Mouse (Mus musculus) hindbrain, embryonic 11.5 days (tissue): Measurements from ENCODE around the gene Thrap3. TPM values are rescaled to one million over a fixed set of nuclear protein-coding genes. Genes with fewer than 3 reads are reported as not detected.

Source experiments
- ATAC-seq: fragments of 200-750 bp; cut with Nextera tagmentation; 2 replicates; pipeline ENCODE4 v1.8.0; 2017; ENCODE audit warnings: mild to moderate bottlenecking, moderate TSS enrichment, moderate library complexity; ENCODE audit not compliant: low FRiP score
- DNase-seq: peaks from one replicate; pipeline ENCODE4 v3.0.0-alpha.2; 2015; ENCODE audit warnings: low spot score
- H3K27ac ChIP-seq: fragments of 300-500 bp; sonication (generic); 2 replicates; pipeline ENCODE4 v1.5.1; 2014; ENCODE audit warnings: mild to moderate bottlenecking, low read depth, low read length
- H3K27me3 ChIP-seq: fragments of 300-500 bp; sonication (generic); 2 replicates; pipeline ENCODE4 v1.6.1; 2014; ENCODE audit warnings: mild to moderate bottlenecking, low read length, moderate library complexity, mixed read lengths; ENCODE audit not compliant: control insufficient read depth, insufficient read depth
- H3K36me3 ChIP-seq: fragments of 300-500 bp; sonication (generic); 2 replicates; pipeline ENCODE4 v1.6.1; 2014; ENCODE audit warnings: mild to moderate bottlenecking, low read length, moderate library complexity, mixed read lengths; ENCODE audit not compliant: control insufficient read depth, insufficient read depth
- H3K4me1 ChIP-seq: fragments of 300-500 bp; sonication (generic); replicated peaks from 2 replicates; pipeline ENCODE4 v1.6.1; 2014; ENCODE audit warnings: low read length, mixed read lengths; ENCODE audit not compliant: control insufficient read depth, insufficient read depth
- H3K4me2 ChIP-seq: fragments of 300-500 bp; sonication (generic); replicated peaks from 2 replicates; pipeline ENCODE4 v1.6.1; 2014; ENCODE audit warnings: mild to moderate bottlenecking, low read depth, low read length
- H3K4me3 ChIP-seq: fragments of 300-500 bp; sonication (generic); 2 replicates; pipeline ENCODE4 v1.5.1; 2014; ENCODE audit warnings: low read depth, low read length
- H3K9ac ChIP-seq: fragments of 300-500 bp; sonication (generic); 2 replicates; pipeline ENCODE4 v1.6.1; 2014; ENCODE audit warnings: low read depth, low read length
- H3K9me3 ChIP-seq: fragments of 300-500 bp; sonication (generic); 2 replicates; pipeline ENCODE4 v1.6.1; 2016; ENCODE audit warnings: low read length; ENCODE audit not compliant: control insufficient read depth
- WGBS: fragments of 180-500 bp; shearing (Covaris S2); extraction: QIAGEN DNeasy Blood & Tissue Kit; methylation state at CpG from one replicate; pipeline ENCODE4 v1.1.7; 2014; 5-methylcytosine and 5-hydroxymethylcytosine counted together
- polyA plus RNA-seq: library from polyadenylated mRNA; unstranded; fragments of >200 nt; fragmentation: Nextera tagmentation; extraction: Ambion mirVana; gene quantifications from 2 replicates; pipeline ENCODE4 v1.2.1, GENCODE M21; 2014

Gene Thrap3
- polyA plus RNA-seq, 1 experiment from 2014 or later = 228 TPM

DNA sequence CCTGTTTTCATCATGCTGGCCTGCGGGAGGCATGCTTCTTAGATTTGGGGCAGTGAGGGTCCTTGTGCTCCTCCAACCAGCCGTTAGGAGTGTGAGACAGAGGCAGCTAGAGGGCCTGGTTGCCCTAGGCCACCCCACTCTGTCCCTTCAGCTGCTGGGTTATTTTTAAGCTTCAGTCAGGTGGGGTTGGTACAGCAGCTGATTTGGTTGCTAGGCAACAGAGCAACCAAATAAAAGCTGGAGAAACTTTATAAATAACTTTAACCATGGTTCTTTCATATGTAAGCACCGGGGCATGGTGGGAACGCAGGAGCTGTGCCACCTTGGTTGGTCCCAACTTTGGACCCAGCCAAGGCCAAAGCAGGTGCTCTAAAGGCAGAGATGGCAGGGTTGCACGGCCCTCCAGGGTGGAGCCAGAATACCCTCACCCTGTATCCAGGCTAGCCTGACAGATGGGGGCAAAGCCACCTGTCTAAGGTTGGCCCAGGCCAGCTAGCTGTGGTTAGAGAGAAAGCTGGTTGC lies 35.2 kb upstream of the Thrap3 start:
- H3K36me3 ChIP-seq = peaks cover 41% of the 10 kb centered on the region
- no peaks in the 10 kb centered on the region for H3K9me3 ChIP-seq
- no peak for DNase-seq
- 81% methylated on average over 5 of the region's 5 CpGs for WGBS
- no peak overlapping the region for H3K4me2 ChIP-seq
- no peaks in the 10 kb centered on the region for H3K27me3 ChIP-seq
- ATAC-seq = no peak
- H3K27ac ChIP-seq = no peak overlapping the region
- H3K4me3 ChIP-seq = no peak overlapping the region
- no peaks in the 10 kb centered on the region for H3K4me1 ChIP-seq
- no peak overlapping the region for H3K9ac ChIP-seq

DNA sequence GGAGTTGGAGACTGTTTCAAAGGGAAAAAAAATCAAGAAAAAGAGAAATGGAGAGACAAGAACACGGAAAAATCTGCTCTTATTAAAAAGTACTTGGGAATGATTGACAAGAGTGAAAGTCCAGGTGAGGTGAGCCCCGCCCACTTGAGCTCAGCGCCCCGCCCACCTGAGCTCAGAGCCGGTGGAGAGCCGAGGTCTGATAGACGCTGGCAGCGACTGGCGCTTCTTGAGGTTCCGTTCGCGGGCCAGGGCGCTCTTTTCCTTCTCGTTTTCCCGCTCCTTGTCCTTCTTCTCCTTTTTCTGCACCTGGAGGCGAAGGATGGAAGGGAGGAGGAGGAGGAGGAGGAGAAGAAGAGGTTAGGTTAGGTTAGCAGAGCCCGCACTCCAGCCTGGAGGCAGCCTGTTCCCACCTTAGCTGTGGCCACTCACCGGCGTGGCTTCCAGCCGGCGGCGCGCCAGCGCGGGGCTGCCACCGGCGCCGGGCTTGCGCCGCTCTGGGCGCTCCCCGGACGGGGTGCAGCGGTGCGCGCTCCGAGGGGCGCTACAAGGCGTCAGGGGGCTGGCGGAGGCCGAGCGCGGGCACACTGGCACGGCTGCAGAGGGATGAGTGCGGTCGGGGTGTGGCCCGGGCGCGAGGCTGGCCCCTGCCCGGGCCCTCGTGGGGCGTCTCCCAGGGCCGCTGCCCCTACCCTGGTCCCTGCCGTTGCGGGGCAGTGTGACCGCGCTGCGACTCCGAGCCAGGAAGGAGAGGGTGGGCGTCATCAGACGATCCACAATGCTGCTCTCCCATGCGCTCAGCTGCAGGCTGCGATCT lies 34.1 kb upstream of the Thrap3 start:
- DNase-seq = no peak
- H3K27ac ChIP-seq = no peak overlapping the region
- no peaks in the 10 kb centered on the region for H3K9me3 ChIP-seq
- no peaks in the 10 kb centered on the region for H3K27me3 ChIP-seq
- no peak overlapping the region for H3K4me2 ChIP-seq
- ATAC-seq = no peak
- H3K4me3 ChIP-seq = no peak overlapping the region
- no peaks in the 10 kb centered on the region for H3K4me1 ChIP-seq
- H3K36me3 ChIP-seq = peaks cover 47% of the 10 kb centered on the region
- no peak overlapping the region for H3K9ac ChIP-seq
- 52% methylated on average over 49 of the region's 63 CpGs for WGBS

DNA sequence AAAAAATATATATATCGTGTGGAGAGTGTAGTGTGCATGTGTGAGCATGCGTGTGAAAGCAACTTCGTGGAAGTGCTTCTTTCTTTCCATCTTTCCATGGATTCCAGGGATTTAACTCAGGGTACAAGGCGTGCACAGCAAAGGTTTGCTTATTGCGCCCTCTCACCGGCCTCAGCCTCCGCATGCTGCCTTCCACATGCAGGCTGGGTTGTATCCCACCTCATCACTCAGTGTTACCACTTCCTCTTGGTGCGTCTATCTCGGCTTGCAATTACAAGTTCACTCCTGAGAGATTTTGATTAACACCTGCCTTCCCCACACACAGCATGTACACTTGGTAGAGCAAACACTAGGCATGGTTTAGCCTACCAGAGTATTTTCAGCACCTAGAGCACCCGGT lies 32.6 kb upstream of the Thrap3 start:
- no peak overlapping the region for H3K4me2 ChIP-seq
- no peak overlapping the region for H3K9ac ChIP-seq
- ATAC-seq (no peak), DNase-seq (no peak)
- no peak overlapping the region for H3K27ac ChIP-seq
- H3K9me3 ChIP-seq = no peaks in the 10 kb centered on the region
- H3K27me3 ChIP-seq = no peaks in the 10 kb centered on the region
- no peak overlapping the region for H3K4me3 ChIP-seq
- H3K4me1 ChIP-seq = no peaks in the 10 kb centered on the region
- H3K36me3 ChIP-seq = peaks cover 44% of the 10 kb centered on the region
- WGBS = 94% methylated on average over 10 of the region's 10 CpGs

DNA sequence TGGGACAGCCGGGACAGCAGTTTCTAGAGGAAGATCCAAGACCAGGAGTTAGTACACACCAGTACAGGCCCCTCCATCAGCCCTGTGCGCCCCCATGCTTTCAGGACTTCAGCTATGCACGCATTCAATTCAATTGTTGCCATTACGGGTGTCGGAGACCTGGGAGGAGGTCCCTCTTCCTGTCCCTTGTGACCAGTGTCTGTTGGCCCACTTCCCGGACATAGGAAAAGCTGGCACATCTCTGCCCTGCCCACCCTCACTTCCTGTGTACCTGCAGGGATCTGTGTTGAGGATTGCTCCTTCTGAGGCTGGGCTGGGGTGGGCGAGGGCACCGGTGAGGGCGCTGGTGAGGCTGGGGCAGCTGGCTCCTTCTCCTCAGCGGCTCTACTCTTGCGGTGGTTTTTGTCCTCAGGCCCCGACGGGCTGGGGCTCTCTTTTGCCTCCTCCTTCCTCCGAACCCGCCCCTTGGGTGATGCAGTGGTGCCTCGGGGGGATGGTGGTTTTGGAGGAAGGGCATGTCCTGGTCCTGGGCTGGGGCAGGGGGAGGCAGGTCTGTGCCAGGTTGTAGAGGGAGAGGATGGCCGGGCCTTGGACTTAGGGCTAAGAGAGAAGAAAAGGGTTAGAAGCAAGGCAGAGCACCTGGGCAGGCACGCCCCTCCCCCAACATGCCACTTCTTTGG lies 32.1 kb upstream of the Thrap3 start:
- no peaks in the 10 kb centered on the region for H3K4me1 ChIP-seq
- H3K36me3 ChIP-seq = peaks cover 41% of the 10 kb centered on the region
- WGBS = 88% methylated on average over 18 of the region's 18 CpGs
- DNase-seq (no peak), ATAC-seq (no peak)
- no peak overlapping the region for H3K4me2 ChIP-seq
- H3K27me3 ChIP-seq = no peaks in the 10 kb centered on the region
- H3K9me3 ChIP-seq = no peaks in the 10 kb centered on the region
- H3K9ac ChIP-seq = 0 out of 2 replicates have a peak overlapping the region, but pooled peaks have one; percentile 4
- H3K27ac ChIP-seq = no peak overlapping the region
- no peak overlapping the region for H3K4me3 ChIP-seq

DNA sequence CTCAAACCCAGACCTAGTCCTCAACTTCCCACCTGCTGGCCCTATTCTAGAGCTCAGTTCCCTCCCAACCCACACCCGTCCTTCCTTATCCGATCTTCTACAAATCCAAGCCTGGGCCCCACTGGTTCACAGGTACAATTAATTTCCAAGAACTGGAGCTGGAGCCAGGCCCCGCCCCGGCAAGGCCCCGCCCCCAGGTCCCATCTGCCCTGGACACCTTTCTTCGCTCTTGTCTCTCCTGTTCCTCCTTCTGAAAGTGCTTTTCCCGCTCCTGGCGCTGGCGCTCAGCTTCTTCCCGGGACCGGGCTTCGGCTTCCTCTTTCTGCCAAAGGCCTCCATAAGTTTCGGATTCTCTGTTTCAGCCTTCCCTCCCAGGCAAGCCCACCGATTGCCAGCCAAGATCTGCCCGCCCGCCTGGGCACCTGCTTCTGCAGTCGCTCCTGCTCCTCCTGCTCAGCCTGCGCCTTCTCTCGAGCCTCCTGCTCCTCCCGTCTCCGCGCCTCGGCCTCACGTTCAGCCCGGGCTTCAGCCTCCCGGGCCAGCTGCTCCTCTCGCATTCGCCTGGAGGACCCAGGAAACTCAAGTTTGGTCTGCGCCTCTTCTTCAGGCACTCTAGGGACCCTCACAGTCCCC lies 31.2 kb upstream of the Thrap3 start:
- no peak for DNase-seq
- Histone ChIP-seq H3K4me1 (no peaks in the 10 kb centered on the region), H3K9ac (no peak overlapping the region), H3K9me3 (no peaks in the 10 kb centered on the region), H3K4me2 (no peak overlapping the region), H3K4me3 (no peak overlapping the region), H3K36me3 (peaks cover 36% of the 10 kb centered on the region), H3K27ac (no peak overlapping the region), H3K27me3 (no peaks in the 10 kb centered on the region)
- WGBS = 90% methylated on average over 29 of the region's 29 CpGs
- no peak for ATAC-seq

DNA sequence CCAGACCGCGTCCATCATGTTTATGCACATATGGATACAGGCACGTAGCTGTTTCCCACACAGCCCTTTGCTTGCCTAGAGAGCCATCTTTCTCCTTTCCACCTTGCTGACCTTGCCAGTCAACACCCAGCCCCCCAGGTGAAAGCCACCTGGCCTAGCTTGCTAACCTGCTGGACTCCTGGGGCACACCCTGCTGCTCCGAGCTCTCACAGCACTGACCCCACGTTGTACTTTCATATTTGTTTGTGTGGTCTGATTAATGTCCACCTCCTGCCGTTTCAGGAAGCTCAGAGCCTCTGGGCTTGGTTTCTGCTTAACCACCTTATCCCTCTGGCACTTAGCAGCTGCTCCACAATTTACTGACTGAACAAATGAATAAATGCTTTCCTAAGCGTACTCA lies 27.3 kb upstream of the Thrap3 start:
- Histone ChIP-seq H3K27me3 (no peaks in the 10 kb centered on the region), H3K9ac (no peak overlapping the region), H3K36me3 (peaks cover 21% of the 10 kb centered on the region), H3K27ac (no peak overlapping the region), H3K4me3 (no peak overlapping the region), H3K4me2 (no peak overlapping the region), H3K9me3 (no peaks in the 10 kb centered on the region), H3K4me1 (no peaks in the 10 kb centered on the region)
- ATAC-seq (no peak), DNase-seq (no peak)
- 76% methylated on average over 7 of the region's 7 CpGs for WGBS

DNA sequence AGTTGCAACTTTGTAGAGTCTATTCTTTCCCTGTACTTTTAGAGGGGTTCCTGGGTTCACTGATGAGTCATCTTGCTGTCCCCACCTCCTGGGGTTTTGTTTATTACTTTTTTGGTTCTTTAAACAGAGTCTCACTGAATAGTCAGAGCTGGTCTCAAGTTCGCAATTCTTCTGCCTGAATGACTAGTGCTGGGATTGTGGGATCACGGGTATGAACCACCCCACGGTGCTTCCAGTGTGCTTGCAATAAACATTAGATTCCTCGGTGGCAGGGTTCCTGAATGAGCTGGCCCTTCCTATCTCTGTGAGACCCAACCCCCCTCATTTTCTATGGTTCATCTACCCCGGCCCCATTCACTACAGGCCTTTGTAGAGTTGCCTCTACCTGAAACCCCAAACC lies 25.6 kb upstream of the Thrap3 start:
- DNase-seq = no peak
- Histone ChIP-seq H3K9me3 (no peaks in the 10 kb centered on the region), H3K36me3 (peaks cover 10% of the 10 kb centered on the region), H3K27me3 (no peaks in the 10 kb centered on the region), H3K4me2 (no peak overlapping the region), H3K27ac (no peak overlapping the region), H3K9ac (no peak overlapping the region), H3K4me3 (no peak overlapping the region), H3K4me1 (no peaks in the 10 kb centered on the region)
- no peak for ATAC-seq
- 24% methylated on average over 5 of the region's 5 CpGs for WGBS

DNA sequence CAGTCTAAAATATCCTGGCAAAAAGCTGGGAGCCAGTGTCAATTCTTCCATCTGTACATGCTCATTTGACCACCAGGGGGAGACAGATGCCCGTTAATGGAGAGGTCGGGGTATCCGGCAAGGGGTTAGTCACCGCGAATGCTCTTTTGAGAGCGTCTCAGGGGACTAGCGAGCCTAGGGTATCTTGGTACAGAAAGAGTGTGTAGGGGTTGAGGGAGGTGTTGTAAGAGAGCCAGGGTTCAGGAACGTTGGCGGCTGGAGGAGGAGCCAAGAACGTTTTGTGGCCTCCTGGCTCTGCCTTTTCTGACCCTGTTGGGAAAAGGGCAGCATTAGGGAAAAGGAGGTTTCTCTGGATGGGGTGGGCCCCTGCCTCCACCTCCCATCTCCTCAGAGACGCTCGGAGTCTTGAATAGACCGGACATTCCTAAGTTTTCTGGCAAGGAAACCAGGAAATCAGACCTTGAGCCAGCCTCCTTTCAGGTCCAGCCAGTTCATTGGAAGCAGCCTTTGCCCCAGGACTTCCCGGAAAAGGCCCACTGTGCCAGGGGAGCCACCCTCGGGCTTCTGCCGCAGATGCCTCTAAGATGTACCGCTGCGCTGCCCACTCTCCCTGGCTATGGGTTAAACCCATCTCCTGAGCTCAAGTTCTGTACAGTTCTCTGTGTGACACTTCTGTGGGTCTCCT lies 24.7 kb upstream of the Thrap3 start:
- Histone ChIP-seq H3K4me3 (no peak overlapping the region), H3K36me3 (peaks cover 6% of the 10 kb centered on the region; the same call in 1 of the 2 replicates), H3K27ac (no peak overlapping the region)

More for the DNA sequence above, 24.7 kb upstream of the Thrap3 start:
- no peaks in the 10 kb centered on the region for H3K4me1 ChIP-seq
- H3K27me3 ChIP-seq = no peaks in the 10 kb centered on the region
- WGBS = 14% methylated on average over 18 of the region's 18 CpGs
- peak overlapping the region; percentile 24; the same call in 1 of the 2 replicates for H3K4me2 ChIP-seq
- DNase-seq (peak; percentile 94), ATAC-seq (peak; percentile 84)
- H3K9me3 ChIP-seq = no peaks in the 10 kb centered on the region
- peak overlapping the region; percentile 24; the same call in 1 of the 2 replicates for H3K9ac ChIP-seq
